Mouse (Mus musculus): ENCODE measurements around the gene Gnai1.

Gnai1 gene

DNA sequence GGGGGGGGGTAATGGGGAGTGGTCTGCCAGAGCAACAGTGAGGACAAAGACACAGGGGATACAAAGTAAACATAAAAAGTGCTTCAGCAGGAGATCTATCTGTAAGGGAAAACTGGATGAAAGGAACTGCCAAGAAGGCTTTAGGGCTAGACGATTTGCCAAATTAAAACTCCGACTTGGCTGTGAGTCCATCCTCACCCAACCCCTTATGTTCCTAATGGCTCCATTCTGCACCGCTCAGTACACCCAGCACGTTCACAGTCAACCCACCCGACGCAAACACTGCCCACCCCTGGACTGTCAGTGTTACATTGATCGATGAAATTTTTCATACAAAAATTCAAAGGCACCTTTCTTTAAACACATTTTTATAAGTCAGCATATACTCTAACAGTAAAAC lies 71.5 kb downstream of the Gnai1 start:
- no peak for DNase-seq (ENCODE audit: extremely low read depth, low read depth)

DNA sequence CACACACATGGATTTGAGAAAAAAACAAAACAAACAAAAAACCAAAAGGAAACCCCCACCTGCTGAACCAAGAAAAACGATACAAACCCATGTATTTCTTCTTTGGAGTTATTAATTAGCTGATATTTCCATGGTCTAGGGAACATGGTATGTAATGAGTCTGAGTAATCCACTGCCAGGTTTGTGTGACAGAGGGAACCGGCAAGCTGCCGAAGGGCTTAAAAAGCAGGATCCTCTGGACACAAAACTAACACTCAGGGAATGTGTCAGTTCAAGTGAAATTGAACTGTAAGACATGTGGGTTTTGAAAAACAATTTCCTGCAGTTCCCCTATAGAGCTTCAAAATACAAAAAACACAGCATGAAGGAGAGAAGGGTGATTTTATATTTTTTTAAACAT lies 72.1 kb downstream of the Gnai1 start:
- no peak for DNase-seq (ENCODE audit: extremely low read depth, low read depth)

DNA sequence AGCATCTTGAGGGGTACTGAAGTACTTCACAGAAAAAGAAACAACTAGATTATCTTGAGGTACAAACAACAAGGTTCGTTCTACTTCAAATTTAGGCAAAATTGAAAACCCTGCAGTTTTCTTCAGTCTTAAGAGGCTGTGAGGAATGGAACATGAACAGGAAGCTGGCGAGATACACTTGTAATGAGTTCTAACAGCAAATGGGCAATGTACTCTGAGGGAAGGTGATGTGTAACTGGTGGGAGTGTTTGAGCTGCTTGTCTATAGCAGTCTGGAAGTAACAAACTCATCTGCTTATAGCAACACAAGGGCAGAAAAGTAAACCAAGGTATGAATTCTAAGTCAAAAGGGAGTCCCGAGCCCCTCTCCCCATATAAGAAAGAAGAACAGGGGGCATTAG lies 78.1 kb downstream of the Gnai1 start:
- no peak for DNase-seq (ENCODE audit: extremely low read depth, low read depth)

DNA sequence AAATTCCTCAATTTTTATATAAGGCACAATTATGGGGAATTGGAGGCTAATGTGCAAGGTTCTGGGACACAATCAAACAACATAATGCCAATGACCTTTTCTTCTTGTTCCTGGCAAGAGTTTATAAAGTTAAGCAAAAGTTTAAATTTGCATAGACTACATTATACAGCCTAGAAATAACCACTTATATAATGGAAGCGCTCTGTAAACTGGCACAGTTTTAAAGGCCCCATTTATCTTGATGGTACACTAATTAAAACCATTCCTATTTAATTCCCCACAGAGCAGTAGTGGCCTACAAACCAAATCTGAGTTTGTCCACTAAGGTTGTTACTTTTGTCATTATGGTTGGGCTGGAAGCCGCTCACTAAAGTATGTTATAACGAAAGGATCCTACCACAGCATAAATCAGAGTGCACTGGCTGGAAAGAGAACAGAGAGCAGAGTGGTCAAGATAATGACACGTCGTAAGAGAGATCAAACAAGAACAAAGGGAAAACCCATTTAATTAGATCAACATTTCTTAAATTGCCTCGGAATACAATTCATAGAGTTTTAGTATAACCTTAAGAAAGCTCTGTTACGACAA lies 85.7 kb downstream of the Gnai1 start:
- DNase-seq (ENCODE audit: extremely low read depth, low read depth), result no peak

DNA sequence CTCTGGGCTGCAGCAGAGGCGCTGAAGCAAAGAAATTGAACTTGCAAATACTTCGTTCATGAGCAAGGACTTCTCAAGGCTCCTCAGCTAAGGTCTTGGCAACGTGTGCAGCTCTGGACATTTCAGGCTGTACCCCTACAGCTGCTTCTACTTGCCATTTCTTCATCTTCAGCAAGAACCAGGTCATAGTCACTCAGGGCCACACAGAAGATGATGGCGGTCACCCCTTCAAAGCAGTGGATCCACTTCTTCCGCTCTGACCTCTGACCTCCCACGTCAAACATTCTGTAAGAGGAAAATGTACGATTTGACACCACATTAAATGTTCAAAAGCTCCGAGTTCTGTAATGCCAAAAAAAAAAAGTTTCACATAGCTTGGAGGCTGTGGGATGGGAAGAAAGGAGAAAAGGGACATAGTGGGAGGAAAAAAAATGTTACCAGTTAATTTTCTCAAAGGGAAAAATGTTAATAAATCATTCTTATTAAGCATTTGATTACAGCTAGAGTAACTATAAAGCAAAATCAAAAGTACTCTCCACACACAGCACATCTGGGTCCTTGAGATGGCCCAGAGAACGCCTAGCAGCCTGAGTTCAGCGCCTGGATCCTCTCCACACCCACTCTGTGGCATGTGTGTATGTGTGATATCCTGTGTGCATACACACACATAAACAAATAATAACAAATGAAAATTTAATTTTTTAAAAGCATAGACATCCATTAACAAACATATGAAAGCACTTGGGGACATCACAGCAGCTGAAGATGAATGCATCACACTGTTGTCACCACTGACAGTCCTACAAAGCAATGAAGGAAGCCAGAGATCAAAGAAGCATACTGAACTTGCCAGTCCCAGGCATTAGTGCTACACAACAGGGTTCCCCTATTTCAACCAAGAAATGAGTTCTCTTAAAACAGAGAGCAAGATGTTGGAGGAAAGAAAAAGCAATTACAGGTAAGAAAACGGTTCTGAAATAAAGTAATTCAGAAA lies 86.6 kb downstream of the Gnai1 start:
- DNase-seq (ENCODE audit: extremely low read depth, low read depth), result no peak

DNA sequence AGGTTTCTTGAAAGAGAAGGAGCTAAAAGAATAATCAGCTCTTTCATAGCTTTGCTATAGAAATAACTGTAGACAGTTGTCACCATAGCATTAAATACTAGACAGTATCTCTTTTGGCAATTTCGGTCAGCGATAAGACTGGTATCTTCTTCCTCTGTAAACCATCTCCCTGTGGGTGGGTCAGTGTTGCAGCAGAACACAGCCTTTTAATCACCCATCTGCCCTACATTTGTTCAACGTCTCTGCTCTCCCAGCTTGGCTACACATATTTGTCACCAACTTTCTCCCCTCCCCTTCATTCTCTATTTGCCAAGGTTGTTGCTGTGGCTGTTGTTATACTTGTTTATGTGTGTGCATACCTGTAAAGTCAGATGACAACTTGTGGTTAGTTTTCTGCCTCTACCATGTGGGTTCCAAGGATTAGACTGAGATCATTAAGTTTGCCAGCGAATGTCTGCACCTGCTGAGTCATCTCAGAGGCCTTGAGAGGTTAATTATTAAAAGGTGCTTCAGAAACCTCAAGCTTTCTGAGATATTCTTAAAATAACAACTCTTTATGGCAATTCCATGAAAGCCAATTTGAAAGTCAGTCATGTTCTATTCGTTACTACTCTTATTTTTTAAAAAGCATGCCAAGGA lies 109.7 kb downstream of the Gnai1 start:
- no peak for DNase-seq (ENCODE audit: extremely low read depth, low read depth)

DNA sequence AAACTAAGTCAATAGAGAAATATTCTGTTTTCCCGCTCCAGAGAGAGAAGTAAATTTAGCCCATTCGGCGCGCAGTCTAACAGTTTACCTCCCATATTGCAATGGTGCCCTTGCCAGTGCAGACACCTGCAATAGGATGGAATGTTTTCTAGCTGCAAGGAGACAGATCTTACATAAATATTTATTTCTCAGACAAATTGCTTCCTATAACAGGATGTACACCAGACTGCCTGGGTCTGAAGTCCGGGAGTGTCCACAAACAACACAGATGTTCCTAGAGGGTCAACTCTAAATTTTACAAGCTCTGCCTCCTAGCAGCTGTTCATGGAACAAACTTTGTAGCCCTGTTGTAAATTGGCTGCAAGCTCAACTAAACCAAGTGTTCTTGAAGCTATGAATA lies 111.0 kb downstream of the Gnai1 start:
- DNase-seq (ENCODE audit: extremely low read depth, low read depth), result no peak

DNA sequence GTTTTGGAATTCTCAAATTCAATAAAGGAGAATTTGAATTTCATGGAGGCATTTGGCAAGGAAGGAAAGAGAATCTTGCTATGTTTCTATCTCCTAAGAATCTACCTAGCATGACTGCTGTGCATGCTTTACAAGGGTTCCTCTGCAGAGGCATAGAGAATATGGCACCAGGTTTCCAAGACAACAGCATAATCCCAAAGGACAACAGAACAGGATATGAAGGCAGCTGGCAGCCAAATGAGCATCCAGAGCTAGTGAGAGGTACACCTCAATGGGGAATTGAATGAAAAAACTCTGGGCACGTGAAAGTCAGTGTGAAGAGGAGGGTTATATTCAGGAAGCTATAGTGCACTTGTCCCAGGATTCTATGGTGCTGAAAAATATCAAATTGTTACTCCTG lies 130.8 kb downstream of the Gnai1 start:
- DNase-seq (ENCODE audit: extremely low read depth, low read depth), result no peak

DNA sequence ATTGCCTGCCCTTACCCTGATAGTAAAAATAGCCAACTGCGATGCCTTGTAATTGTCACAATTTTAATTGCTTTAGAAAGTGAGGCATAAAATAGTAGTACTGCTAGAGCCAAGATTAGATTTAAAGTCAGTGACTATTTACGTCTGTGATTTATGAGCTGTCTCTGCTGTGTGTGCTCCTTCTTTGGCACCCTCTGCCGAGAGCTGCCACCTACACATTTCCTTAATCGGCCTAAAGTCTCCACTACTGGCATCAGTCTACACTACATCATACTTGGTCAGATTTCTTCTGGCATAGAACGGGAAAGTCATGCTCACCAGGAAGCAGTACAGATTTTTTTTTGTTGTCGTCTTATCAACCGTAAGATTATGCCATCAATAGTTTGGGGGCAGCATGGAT lies 131.3 kb downstream of the Gnai1 start:
- no peak for DNase-seq (ENCODE audit: extremely low read depth, low read depth)

DNA sequence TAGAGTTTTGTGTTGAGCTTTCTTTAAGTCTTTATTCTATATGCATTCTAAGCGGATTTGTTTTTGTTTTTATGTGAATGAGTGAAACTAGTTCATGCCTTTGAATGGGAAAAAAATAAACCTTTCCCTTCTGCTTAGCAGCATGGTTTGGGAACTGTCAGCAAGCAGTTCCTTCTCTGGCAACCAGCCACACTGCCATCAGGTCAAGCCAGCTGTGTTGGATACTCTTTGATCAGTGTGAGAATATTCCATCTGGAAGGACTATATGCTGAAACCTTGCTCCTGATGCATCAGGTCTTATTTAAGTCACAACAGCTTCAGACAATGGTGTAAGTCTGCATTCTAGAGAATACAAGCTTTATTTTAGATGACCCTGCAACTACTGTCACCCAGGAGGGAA lies 139.3 kb downstream of the Gnai1 start:
- DNase-seq (ENCODE audit: extremely low read depth, low read depth), result no peak

DNA sequence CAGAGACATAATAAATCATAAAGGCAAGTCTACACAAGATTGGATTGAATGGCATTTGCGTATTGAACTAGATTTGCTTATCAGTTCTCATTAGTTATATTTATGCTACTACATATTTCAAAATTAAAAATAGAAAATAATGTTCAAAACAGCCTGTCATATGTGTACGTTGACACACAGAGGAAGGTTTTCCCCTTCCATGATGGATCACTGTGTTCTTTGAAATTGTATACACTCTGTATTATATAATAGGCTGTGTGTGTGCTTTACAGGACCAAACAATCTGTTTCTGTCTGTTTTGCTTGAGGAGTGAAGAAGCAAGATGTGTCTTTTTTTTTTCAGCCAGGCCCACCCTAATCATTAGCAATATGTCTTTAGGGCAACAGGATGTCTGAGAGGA lies 141.9 kb downstream of the Gnai1 start:
- DNase-seq (ENCODE audit: extremely low read depth, low read depth), result no peak

DNA sequence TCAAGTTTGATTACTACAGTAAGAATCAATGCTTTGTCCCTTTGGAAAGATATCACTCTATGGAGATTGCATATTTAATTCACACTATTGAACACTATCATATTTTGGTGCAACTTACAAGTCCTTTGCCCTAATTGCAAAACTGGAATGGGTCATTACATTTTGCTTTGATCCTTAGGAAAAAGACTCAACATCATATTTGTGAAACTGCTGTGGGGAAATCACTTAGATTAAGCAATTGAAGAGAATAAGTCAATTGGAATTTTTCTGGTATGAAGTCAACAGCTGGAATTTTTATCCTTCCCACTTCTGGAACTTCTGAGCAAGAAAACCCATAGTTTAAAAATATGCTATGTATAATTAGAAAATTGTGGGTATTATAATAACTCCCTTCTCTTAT lies 142.3 kb downstream of the Gnai1 start:
- DNase-seq (ENCODE audit: extremely low read depth, low read depth), result no peak
